Comparison of ENCODE assay signal across 8 mouse cellular contexts in the genomic region with DNA sequence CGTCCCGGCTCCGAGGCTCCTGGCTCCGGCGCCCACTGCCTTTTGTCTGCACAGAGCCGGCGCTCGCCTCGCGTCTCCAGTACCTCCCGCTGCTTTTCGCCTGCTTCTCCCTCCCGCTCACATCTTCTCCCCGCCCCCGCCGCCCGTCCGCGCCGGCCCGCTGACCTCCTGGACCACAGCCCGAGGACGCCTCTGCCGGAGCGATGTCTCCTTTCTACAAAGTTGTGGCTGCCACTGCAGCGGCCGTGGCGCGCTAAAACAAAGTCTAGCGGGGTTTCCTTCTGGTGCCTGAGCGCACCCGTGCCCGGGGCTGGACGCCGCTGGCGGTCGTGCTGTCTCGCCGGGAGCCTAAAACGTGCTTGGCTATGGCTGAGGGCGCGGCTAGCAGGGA. TPM values are rescaled to one million over a fixed set of nuclear protein-coding genes. Genes with fewer than 3 reads are reported as not detected.
DNase-seq lines count a peak whose midpoint lies in the region; ATAC-seq and TF ChIP-seq lines count a peak whose summit lies in the region.

No protein-coding gene starts in this region.

- 0 out of 2 replicates have a peak, but pooled peaks have one; percentile 2 for TF ChIP-seq POLR2A in lung, adult 2 months (IDR thresholded peaks at IDR 0.05; ENCODE audit: borderline replicate concordance, extremely low read depth, low read depth, low read length)

- peak overlapping the region; percentile 39; the same call in 1 of the 2 replicates for H3K27ac ChIP-seq in embryonic facial prominence, embryonic 13.5 days
- peak overlapping the region; percentile 21 for H3K27ac ChIP-seq in heart, embryonic 13.5 days (replicated peaks)
- peak overlapping the region; percentile 85 for H3K27ac ChIP-seq in kidney, embryonic 15.5 days

- H3K27me3 ChIP-seq in embryonic facial prominence, embryonic 13.5 days, result peaks cover 29% of the 10 kb centered on the region
- H3K27me3 ChIP-seq in heart, embryonic 13.5 days (replicated peaks), result peaks cover 19% of the 10 kb centered on the region
- H3K27me3 ChIP-seq in kidney, embryonic 15.5 days, result peaks cover 8% of the 10 kb centered on the region

- TF ChIP-seq CTCF in lung, adult 2 months (IDR thresholded peaks at IDR 0.05; ENCODE audit: insufficient read depth, low read length), result no peak

- H3K9me3 ChIP-seq in embryonic facial prominence, embryonic 13.5 days, result no peaks in the 10 kb centered on the region
- H3K9me3 ChIP-seq in heart, embryonic 13.5 days, result no peaks in the 10 kb centered on the region
- no peaks in the 10 kb centered on the region for H3K9me3 ChIP-seq in kidney, embryonic 15.5 days (replicated peaks)

- peak; percentile 46 to 53 for DNase-seq in thymus, adult 18-20 months
- no peak for DNase-seq in thymus, postnatal 25 days
- DNase-seq in lung, adult 2 months, result peak; percentile 78
- peak; percentile 67 for DNase-seq in ovary, postnatal 10 days (ENCODE audit: low spot score)
- no peak for DNase-seq in spleen, postnatal 14 days (ENCODE audit: low spot score in 2 of 2)

- under 1% methylated on average over 42 of the region's 42 CpGs for WGBS in embryonic facial prominence, embryonic 13.5 days
- WGBS in heart, embryonic 13.5 days, result under 1% methylated on average over 40 of the region's 42 CpGs
- WGBS in kidney, embryonic 15.5 days, result under 1% methylated on average over 40 of the region's 42 CpGs
- under 1% methylated on average over 42 of the region's 42 CpGs for WGBS in lung, adult 2 months

- H3K4me1 ChIP-seq in embryonic facial prominence, embryonic 13.5 days, result peaks cover 13% of the 10 kb centered on the region; the same call in 1 of the 2 replicates
- peaks cover 19% of the 10 kb centered on the region for H3K4me1 ChIP-seq in heart, embryonic 13.5 days
- peaks cover 17% of the 10 kb centered on the region for H3K4me1 ChIP-seq in kidney, embryonic 15.5 days
- H3K4me1 ChIP-seq in lung, adult 2 months (ENCODE audit: control insufficient read depth, insufficient read depth, low read length), result peaks cover 3% of the 10 kb centered on the region; the same call in 1 of the 2 replicates

- peak overlapping the region; percentile 100 for H3K4me2 ChIP-seq in embryonic facial prominence, embryonic 13.5 days
- peak overlapping the region; percentile 98 for H3K4me2 ChIP-seq in heart, embryonic 13.5 days
- H3K4me2 ChIP-seq in kidney, embryonic 15.5 days, result peak overlapping the region; percentile 98

- H3K4me3 ChIP-seq in embryonic facial prominence, embryonic 13.5 days, result peak overlapping the region; percentile 75
- peak overlapping the region; percentile 80 for H3K4me3 ChIP-seq in heart, embryonic 13.5 days
- peak overlapping the region; percentile 83 for H3K4me3 ChIP-seq in kidney, embryonic 15.5 days (replicated peaks)
- peak overlapping the region; percentile 72 for H3K4me3 ChIP-seq in lung, adult 2 months (replicated peaks; ENCODE audit: extremely low read depth, low read depth, low read length)

- H3K36me3 ChIP-seq in embryonic facial prominence, embryonic 13.5 days, result no peaks in the 10 kb centered on the region
- no peaks in the 10 kb centered on the region for H3K36me3 ChIP-seq in heart, embryonic 13.5 days
- H3K36me3 ChIP-seq in kidney, embryonic 15.5 days, result no peaks in the 10 kb centered on the region

- ATAC-seq in embryonic facial prominence, embryonic 13.5 days (ENCODE audit: insufficient number of reproducible peaks, insufficient read depth, low FRiP score, low TSS enrichment, low read depth), result peak; percentile 17; the same call in 1 of the 2 replicates
- ATAC-seq in heart, embryonic 13.5 days (ENCODE audit: extremely low read depth, insufficient number of reproducible peaks, low FRiP score, low TSS enrichment), result peak; percentile 35; the same call in 1 of the 2 replicates
- ATAC-seq in kidney, embryonic 15.5 days (replicated peaks; ENCODE audit: low FRiP score), result peak; percentile 77

- H3K9ac ChIP-seq in embryonic facial prominence, embryonic 13.5 days, result peak overlapping the region; percentile 75
- H3K9ac ChIP-seq in heart, embryonic 13.5 days, result peak overlapping the region; percentile 81
- H3K9ac ChIP-seq in kidney, embryonic 15.5 days, result peak overlapping the region; percentile 64

RNA-seq across cellular contexts. Expression of a gene that starts 0.3 kb away (rescaled TPM):
- polyA plus RNA-seq in embryonic facial prominence, embryonic 13.5 days (2015; fragmentation: Nextera tagmentation; extraction: Ambion mirVana), result 1.6 and 2.0 TPM in 2 replicates
- 0.67 and 0.71 TPM in 2 replicates for polyA plus RNA-seq in heart, embryonic 13.5 days (2015; fragmentation: Nextera tagmentation; extraction: Ambion mirVana)
- 4.8 and 5.5 TPM in 2 replicates for polyA plus RNA-seq in kidney, embryonic 15.5 days (2015; fragmentation: Nextera tagmentation; extraction: Ambion mirVana)
- 2.4 and 2.8 TPM in 2 replicates for polyA plus RNA-seq in lung, adult 2 months (2012; rRNA removed)

RNA-seq across cellular contexts. Expression of a gene that starts 42.7 kb away (rescaled TPM):
- polyA plus RNA-seq in embryonic facial prominence, embryonic 13.5 days (2015; fragmentation: Nextera tagmentation; extraction: Ambion mirVana), result 0.28 and 0.90 TPM in 2 replicates
- 0.11 and 0.27 TPM in 2 replicates for polyA plus RNA-seq in heart, embryonic 13.5 days (2015; fragmentation: Nextera tagmentation; extraction: Ambion mirVana)
- polyA plus RNA-seq in kidney, embryonic 15.5 days (2015; fragmentation: Nextera tagmentation; extraction: Ambion mirVana), result 0.30 TPM in 1 of 2 replicates, not detected in the other
- 0.27 TPM in 1 of 2 replicates, not detected in the other for polyA plus RNA-seq in lung, adult 2 months (2012; rRNA removed)

Comparison
In these comparisons a context has a peak if more than half of its experiments do, and no peak if none do; other contexts are left out.
1. DNase-seq: peak in thymus, adult 18-20 months (2 of 2), lung, adult 2 months (single experiment) and ovary, postnatal 10 days (single experiment); none in thymus, postnatal 25 days (single experiment) and spleen, postnatal 14 days (0 of 2).
2. ATAC-seq: peak in every context shown above with its lines; median percentile 77 in kidney, embryonic 15.5 days; 35 in heart, embryonic 13.5 days; 17 in embryonic facial prominence, embryonic 13.5 days.
3. H3K27ac ChIP-seq: peak in every context shown above with its lines; median percentile 85 in kidney, embryonic 15.5 days; 39 in embryonic facial prominence, embryonic 13.5 days; 21 in heart, embryonic 13.5 days.
4. Peak in every context shown above with its lines, with median percentiles within 50 percentile points of each other: H3K4me2 ChIP-seq, H3K4me3 ChIP-seq and H3K9ac ChIP-seq.